Mouse (Mus musculus): ENCODE data around the gene Olfr374.

Gene Olfr374

DNA sequence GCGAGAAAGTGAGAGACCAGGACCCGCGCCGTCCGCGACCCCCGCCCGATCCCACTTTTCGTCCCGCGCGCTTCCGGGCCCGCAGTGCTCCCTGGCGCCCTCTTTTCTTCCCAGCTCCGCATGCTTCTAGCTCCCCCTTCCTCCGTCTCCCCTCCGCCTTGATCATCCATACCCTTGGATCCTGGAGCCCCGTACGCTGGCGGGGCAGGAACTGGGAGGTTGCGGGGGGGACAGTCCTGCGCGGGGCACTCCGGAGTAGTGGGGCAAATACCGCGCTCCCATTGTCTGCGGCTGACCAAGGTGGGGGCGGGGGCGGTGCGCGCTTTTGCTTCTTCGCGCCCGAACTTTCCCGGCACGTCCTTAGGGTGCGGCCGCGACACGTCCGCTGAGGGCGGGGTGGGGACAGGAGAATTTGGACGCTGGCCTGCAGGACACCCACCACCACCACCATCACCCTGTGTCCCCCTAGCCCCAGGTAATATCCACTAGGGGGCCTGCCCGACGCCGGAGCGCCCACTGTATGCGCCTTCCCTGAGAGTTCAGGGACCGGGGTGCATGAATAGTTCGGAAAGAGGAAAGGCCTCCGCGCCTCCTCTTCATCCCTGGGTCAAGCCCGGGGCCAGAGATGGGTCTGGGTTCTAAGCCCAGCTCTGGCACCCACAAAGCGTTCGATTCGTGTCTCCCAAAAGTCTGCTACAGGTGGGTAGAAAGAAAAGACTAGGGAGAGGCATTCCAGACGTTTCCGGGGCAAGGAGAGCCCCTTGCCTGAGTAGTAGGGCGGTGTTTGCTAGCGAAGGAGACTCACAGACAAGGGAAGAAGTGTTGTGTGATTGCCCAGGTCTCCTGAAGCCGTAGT is 28.8 kb downstream of the Olfr374 start:
- peak; percentile 81 for DNase-seq (ENCODE audit: extremely low spot score, low spot score)

DNA sequence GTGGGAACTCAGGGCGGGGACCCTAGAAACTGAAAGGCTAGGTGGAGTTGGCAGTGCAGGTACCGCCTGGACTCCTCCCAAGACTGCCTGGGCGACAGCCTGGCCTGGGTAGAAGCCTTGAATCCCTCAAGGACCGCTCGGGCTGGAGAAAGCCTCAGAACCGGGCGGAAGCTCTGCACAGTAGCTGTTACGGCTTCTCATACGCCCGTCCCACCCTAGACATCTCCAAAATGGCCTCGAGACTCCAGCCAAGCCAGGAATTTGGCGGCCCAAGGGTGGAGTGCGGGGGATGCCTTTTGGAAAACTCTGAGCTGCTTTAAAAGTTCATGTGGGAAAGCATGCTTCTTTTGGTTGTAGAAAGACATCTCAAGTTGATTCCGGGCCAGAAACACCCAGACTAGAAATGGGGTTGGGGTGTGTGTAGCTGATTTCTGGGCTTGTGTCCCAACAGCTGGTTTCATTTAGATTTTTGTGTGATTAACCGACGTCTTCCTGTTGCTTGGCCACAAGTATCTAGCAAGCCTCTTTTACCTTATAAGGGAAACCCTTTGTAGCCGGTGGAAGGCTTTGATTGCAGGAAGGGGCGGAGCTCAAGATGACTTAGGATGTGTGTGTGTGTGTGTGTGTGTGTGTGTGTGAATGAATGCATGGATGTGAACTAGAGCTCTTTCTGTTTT is 29.6 kb downstream of the Olfr374 start:
- DNase-seq (ENCODE audit: extremely low spot score, low spot score) = peak; percentile 71

DNA sequence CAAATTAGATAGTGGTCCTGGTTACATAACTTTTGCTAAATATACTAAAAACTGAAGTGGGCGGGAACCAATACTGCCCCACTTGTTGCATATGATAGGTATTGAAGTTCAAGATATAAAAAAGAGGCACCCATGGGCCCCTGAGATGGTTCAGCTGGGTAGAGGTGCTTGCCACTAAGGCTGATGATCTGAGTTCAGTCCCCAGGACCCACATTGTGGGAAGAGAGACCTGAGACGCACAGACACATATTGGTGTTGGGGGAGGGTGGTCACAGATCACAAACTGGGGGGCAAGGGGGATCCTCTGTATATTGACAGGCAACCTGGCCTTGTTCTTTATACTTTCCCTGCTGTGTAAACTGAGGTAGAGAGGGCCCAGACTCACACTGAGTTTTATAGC is 30.6 kb downstream of the Olfr374 start:
- DNase-seq (ENCODE audit: extremely low spot score, low spot score) = no peak

DNA sequence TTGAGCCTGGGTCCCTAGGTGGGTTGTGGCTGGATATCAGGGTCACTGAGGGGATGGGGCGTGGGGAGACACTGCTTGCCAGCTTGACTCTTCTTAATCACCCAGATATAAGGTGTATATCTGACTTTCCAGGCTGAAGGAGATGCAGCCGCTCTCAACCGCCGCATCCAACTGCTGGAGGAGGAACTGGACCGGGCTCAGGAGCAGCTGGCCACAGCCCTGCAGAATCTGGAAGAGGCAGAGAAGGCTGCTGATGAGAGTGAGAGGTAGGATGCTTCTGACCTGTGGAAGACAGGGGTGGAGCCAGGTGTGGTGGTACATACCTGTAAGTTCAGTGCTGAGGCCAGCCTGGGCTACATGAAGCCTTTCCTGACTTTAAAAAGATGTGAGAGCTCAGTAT is 31.6 kb downstream of the Olfr374 start:
- no peak for DNase-seq (ENCODE audit: extremely low spot score, low spot score)

DNA sequence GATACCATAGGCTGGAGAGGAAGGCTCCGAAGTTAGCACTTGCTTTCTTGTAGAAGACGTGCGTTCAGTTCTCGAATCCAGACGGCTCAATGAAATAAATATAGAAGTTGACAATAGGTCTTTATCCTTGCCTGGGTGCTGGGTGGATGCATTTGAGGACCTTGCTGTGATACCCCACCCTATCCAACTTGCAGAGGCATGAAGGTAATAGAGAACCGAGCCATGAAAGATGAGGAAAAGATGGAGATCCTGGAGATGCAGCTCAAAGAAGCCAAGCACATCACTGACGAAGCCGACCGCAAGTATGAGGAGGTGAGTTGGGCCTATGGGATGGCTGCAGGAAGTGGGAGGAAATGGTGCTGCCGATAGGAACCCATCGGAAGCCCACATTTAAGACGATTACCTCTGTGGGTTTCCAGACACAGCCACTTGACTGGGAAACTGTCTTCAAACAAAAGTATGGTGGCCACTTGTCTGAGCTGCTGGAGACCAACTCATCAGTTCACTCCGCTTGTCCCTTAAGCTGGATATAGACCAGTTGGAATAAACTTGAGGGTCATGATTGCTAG is 36.5 kb downstream of the Olfr374 start:
- no peak for DNase-seq (ENCODE audit: extremely low spot score, low spot score)

DNA sequence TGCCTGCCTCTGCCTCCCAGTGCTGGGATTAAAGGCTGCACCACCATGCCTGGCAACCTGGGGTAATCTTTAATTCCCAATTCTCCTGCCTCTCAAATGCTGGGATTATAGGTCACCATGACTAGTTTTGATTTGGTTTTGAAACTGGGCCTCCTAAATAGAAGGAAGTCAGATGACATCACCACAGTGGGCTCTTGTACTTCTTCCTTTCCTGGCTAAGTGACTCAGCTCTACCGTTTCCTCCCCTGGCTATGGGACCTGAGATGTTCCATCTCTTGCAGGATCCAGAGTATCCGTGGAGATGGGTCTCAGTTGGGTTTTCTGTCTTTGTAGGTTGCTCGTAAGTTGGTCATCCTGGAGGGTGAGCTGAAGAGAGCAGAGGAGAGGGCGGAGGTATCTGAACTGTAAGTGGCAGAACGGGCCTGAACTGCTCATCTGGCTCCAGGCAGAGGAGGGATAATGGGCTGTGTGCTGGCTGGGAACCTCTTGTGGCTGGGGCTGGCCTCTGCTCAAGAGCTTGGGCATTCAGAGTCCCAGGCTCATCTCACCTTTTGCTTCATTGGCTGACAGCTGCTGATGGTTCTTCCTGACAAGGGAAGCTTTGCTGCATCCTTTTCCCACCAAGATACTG is 37.6 kb downstream of the Olfr374 start:
- DNase-seq (ENCODE audit: extremely low spot score, low spot score) = no peak

DNA sequence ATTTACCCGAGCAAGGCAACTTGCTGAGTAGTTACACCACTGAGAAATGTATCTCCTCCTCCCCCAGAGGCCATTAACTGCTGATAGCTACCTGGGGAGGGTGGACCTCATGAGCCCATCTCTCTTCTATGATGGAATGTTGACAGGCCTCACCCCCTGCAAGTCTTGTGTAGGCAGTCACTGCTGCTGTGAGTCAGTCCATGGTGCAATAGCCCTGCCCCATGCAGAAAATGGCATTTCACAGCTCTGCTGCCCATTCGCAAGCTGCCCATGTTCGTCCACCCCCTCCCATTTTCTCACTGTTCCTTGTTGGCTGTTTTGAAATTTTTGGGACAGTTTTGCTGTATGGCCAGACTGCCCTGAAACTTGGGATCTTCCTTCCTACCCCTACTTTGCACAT is 38.7 kb downstream of the Olfr374 start:
- DNase-seq (ENCODE audit: extremely low spot score, low spot score) = no peak

DNA sequence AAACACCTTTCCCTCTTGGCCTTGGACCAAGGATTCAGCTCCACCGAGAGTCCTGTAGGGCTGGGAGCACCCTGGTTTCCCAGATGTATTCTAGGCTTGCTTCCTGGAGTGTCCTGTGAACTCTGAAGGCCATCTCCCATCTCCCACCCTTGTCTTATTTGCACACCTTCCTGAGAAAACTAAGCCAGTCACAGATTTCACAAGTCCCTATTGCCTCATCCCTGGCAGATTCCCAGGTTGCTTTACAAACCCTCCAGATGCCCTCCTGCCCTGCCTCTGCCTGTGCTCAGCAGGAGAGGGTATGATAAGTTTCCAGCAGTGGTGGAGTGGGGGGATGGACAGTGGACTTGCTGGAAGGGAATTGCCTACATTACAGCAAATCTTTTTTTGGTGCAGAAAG is 39.2 kb downstream of the Olfr374 start:
- no peak for DNase-seq (ENCODE audit: extremely low spot score, low spot score)

DNA sequence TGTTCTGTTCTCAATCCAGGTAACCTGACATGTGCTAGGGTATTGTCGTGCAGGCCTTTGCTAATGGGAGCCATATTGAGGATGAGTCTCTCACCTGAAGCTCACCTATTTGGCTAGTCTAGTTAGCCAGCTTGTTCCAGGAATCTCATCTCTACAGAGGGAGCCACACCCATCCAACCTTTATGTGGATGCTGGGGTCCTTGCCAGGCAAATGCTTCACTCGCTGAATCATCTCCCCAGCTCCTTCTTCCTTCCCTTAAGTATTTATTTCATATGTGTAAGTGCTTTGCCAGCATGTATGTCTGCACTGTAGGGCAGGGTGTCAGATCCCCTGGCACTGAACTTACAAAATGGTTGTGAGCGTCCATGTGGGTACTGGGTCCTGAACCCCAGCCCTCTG is 39.7 kb downstream of the Olfr374 start:
- no peak for DNase-seq (ENCODE audit: extremely low spot score, low spot score)

DNA sequence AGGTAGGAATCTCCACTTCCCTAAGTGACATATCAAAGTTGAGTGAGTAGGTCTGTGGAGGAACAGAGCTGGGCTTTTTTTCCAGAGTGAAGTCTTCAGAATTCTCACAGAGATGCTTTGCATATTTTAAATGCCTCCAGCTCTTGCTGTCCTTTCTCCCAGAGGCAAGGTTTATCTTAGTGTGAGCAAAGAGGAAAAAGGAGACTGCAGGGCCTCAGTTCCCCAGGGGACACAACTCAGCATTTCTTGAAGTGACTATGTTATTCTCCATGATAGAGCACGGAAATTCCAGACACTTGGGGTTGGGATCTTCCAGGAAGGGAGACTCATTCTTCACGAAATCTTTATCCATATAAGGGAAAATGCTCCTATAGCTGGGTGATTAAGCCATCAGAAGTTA is 40.4 kb downstream of the Olfr374 start:
- no peak for DNase-seq (ENCODE audit: extremely low spot score, low spot score)

DNA sequence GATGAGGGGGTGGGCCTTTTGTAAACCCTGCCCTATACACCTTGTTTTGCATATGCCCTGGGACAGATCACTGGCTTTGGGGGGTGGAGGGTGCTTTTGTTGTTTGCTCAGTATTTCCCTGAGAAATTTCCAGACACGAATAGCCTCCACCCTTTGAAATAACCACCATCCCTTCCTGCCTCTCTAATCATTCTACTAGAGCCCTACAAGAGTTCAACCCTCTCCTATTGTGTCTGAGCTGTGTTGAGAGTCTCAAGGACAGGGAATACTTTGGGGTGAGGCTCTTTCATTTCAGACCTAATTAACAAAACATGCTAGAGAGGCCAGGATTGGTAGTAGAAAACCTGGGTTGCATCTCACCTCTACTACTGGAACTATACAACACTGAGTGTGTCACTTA is 42.2 kb downstream of the Olfr374 start:
- DNase-seq (ENCODE audit: extremely low spot score, low spot score) = no peak

DNA sequence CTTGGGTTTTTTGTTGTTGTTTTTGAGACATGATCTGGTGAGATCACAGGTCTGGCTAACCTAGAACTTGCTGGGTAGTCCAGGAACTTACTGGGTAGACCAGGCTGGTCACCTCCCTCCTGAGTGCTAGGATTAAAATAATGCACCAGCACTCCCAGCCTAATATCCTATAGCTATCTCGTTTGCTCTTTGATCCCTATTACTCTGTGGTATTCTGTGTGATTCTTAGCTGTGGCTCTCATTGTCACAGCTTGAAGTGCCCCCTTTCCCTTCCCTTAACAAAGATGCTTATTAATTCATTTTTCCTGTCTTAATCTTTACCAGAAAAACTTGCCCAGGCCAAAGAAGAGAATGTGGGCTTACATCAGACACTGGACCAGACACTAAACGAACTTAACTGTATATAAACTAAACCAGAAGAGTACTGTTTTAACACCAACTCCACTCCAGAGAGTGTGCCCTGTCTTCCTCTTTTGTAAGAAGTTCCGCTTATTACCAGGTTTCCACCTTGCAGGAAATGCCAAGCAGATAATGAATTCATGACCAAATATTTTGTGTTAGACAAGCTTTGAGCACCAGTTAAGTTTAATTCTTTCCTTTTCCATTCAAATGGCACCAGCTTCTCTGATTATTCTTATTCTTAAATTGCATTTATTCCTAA is 44.7 kb downstream of the Olfr374 start:
- no peak for DNase-seq (ENCODE audit: extremely low spot score, low spot score)

DNA sequence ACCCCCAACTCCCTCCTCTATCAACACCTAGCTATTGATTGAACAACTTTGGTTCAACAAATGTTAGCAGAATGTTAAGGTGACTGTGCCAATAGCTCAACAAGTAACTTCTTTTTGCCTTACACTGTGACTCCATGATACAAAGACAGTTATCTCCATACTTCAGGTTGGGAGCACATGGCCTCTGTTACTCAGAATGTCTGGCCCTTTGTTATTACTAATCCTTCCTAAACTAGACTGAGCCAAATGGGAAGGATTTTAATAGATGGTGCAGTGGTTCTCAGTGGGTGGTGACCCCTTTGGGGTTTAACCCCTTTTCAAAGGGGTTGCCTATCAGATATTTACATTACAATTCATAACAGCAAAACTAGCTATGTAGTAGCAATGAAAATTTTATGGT is 46.5 kb downstream of the Olfr374 start:
- DNase-seq (ENCODE audit: extremely low spot score, low spot score) = no peak

DNA sequence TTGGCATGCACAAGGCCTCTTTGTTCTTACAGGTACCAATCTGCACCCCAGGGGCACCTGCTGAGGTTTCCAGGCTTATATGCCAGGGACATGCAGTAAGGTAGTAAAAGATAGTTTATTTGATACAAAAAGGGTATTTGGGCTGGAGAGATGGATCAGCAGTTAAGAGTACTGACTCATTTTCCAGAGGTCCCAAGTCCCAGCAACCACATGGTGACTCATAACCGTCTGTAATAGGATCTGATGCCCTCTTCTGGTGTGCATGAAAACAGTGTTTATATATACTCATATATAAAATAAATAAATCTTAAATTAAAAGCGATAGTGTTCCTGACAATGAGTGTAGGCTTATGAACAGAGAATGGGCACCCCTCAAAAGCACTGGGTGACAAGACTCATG is 51.3 kb downstream of the Olfr374 start:
- no peak for DNase-seq (ENCODE audit: extremely low spot score, low spot score)

DNA sequence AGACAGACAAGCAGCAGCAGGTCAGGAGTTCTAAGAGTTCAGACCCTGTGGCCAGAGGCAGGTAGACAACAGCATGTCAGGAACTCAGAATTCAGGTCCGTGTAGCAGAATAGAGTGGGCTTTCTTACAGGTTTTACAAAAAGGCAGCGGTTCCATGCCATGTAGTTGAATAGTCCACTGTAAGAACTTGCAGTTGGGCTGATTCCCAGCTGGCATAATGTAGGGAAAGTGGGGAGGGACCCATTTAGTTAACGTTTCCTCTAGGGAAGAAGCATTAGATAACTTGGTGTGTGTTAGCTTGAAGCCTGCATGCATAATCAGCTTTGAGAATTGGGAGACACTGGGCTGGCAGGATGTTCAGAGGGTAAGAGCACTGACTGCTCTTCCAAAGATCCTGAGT is 51.9 kb downstream of the Olfr374 start:
- no peak for DNase-seq (ENCODE audit: extremely low spot score, low spot score)

DNA sequence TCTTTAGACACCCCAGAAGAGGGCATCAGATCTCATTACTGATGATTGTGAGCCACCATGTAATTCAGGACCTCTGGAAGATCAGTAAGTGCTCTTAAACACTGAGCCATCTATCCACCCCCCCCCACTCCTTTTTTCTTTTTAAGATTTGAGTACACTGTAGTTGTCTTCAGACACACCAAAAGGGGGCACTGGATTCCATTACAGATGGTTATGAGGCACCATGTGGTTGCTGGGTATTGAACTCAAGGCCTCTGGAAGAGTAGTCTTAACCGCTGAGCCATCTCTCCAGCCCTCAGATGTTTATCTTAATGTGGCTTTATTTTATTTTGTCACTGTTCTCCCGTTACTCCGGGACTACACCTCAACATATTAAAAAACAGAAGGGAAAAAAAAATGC is 53.2 kb downstream of the Olfr374 start:
- DNase-seq (ENCODE audit: extremely low spot score, low spot score) = no peak

DNA sequence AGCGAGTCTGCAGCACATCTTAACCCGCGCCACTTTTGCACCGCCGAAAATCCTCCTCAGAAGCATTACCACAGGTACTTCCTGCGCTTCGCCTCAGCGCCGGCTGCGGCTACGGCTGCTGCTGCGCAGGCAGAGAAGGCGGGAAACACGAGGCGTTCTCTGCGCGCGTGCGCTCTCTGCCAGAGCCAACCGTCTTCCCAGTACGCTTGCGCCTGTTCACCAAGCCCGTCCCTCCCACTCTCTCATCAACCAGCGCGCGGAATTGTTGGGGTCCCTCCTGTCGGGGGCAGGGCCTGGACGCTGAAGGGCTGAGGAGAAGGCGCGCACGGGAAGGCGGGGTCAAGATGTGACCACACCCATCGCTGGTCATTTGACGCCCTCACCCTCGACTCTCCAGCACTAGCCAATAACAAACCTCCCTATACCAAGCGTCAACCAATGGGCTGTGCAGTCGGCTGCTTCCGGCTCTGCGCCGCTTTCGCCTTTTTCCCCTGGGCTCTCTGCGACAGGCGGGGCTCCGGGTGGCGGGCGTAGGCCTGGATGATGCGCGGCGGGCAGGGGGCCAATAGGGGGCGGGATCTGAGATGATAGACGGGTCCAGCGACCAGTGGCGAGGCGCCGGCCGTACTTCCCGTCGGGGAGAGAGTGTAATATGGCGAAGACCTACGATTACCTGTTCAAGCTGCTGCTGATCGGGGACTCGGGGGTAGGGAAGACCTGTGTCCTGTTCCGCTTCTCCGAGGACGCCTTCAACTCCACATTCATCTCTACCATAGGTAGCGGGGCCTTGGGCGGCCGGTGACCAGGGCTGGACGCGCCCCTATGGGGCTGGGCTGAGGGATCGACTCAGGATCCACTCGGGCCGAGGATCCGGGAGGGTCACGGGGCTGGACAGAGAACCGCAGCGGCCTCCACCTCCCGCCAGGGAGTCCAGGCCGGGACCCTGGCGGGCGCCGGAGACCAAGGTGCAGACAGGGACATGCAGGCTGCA is 54.2 kb downstream of the Olfr374 start, which contains the start of gene Rab8a:
Gene Rab8a (plus strand): TSS at position 494 of the 991 bp plus-strand sequence.
- peak; percentile 98 for DNase-seq (ENCODE audit: extremely low spot score, low spot score)

DNA sequence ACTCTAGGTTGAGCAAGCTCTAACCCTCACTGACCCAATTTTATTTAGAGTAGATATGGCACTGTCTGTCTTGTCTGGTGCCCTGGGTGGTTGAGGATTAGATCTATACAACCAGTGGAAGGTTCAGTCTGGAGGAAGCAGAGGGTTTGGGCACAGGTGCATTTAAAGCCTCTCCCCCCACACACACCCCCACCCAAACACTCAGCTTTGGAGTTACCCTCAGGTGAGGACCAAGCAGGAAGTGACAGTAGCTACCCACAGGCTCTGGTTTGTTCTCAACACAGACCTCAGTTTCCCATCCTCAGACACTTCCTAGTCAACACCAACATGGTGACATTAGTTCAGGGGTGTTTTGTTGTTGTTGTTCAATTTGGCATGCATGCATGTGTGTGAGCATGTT is 56.0 kb downstream of the Olfr374 start:
- DNase-seq (ENCODE audit: extremely low spot score, low spot score) = no peak
